Mouse (Mus musculus): ENCODE data around the gene Ywhag. TPM values are rescaled to one million over a fixed set of nuclear protein-coding genes. Genes with fewer than 3 reads are reported as not detected.

The Ywhag gene
- polyA plus RNA-seq, 1 experiment from 2014 or later: 431 TPM

- Histone ChIP-seq H3K27ac (ENCODE audit: low read depth, low read length) (peak overlapping the region; percentile 73), H3K4me2 (ENCODE audit: low read depth, low read length) (peak overlapping the region; percentile 50), H3K9ac (replicated peaks; ENCODE audit: low read depth, low read length) (peak overlapping the region; percentile 47), H3K27me3 (ENCODE audit: control insufficient read depth, insufficient read depth, low read length) (no peaks in the 10 kb centered on the region), H3K4me1 (ENCODE audit: control insufficient read depth, insufficient read depth, low read length) (peaks cover 2% of the 10 kb centered on the region; the same call in 1 of the 2 replicates), H3K9me3 (ENCODE audit: control insufficient read depth, low read length) (no peaks in the 10 kb centered on the region), H3K4me3 (ENCODE audit: low read depth, low read length) (peak overlapping the region; percentile 21), H3K36me3 (ENCODE audit: control insufficient read depth, insufficient read depth, low read length) (peaks cover 4% of the 10 kb centered on the region; the same call in 1 of the 2 replicates)
- ATAC-seq (ENCODE audit: low read depth): peak; percentile 96
- WGBS: under 1% methylated on average over 30 of the region's 30 CpGs
Measured at GRCm38 (mm10) chr5:135903551-135904151, 30.8 kb downstream of the Ywhag start.

DNA sequence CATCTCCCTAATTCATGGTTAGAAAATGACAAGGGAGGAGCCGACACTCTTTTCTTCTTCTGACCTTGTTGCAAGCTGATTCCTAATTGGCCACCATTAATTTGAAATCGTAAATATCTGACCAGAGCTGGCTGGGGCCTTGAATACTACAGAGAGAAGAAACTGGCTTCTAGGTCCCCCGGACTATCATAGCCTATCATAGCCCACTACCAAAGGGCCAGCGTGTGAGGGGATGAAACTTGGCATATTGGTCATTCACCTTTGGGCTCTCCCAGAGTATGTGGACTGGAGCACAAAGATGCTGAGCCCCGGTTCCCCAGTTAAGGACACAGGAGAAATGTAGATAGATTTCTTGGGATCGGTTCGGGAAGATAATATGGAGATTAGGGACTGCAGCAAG lies 31.4 kb downstream of the Ywhag start:
- Histone ChIP-seq H3K4me3 (ENCODE audit: low read depth, low read length) (peak overlapping the region; percentile 21), H3K27me3 (ENCODE audit: control insufficient read depth, insufficient read depth, low read length) (no peaks in the 10 kb centered on the region), H3K4me2 (ENCODE audit: low read depth, low read length) (peak overlapping the region; percentile 50), H3K27ac (ENCODE audit: low read depth, low read length) (peak overlapping the region; percentile 73), H3K4me1 (ENCODE audit: control insufficient read depth, insufficient read depth, low read length) (no peaks in the 10 kb centered on the region; the same call in 1 of the 2 replicates), H3K9me3 (ENCODE audit: control insufficient read depth, low read length) (no peaks in the 10 kb centered on the region), H3K9ac (replicated peaks; ENCODE audit: low read depth, low read length) (peak overlapping the region; percentile 47; the same call in 1 of the 2 replicates), H3K36me3 (ENCODE audit: control insufficient read depth, insufficient read depth, low read length) (peaks cover 4% of the 10 kb centered on the region; the same call in 1 of the 2 replicates)
- 19% methylated on average over 7 of the region's 7 CpGs for WGBS
- peak; percentile 18 for ATAC-seq (ENCODE audit: low read depth)

DNA sequence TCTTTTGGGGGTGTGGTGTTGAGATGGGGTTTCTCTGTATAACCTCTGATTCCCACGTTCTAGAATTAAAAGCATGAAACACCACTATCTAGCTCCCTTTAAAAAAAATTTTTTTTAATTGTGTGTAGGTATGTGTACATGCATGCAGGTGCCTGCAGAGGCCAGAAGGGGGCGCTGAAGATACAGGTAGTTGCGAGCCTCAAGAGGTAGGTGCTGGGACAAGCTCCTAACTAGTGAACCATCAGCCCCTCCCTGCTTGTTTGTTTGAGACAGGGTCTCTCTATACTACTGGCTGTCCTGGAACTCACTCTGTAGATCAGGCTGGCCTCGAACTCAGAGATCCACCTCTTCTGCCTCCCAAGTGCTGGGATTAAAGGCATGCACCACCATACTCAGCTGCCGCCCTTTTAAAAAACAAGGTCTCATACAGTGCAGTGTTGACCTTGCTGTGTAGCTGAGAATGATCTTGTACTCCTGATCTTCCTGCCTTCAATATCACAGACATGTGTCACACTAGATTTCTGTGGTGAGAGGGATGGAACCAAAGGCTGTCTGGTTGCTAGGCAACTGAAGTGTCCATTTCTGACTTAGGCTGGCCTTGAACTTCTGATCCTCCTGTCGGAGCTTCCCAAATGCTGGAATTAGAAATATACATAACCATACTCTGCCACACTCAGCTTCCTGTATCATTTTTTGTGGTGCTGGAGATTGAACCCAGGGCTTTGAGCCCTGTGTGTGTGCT lies 32.9 kb downstream of the Ywhag start:
- H3K4me3 ChIP-seq (ENCODE audit: low read depth, low read length): no peak overlapping the region
- no peak for ATAC-seq (ENCODE audit: low read depth)
- no peak overlapping the region for H3K9ac ChIP-seq (replicated peaks; ENCODE audit: low read depth, low read length)
- WGBS: 60% methylated on average over 6 of the region's 6 CpGs
- no peaks in the 10 kb centered on the region for H3K27me3 ChIP-seq (ENCODE audit: control insufficient read depth, insufficient read depth, low read length)
- H3K27ac ChIP-seq (ENCODE audit: low read depth, low read length): no peak overlapping the region
- H3K9me3 ChIP-seq (ENCODE audit: control insufficient read depth, low read length): no peaks in the 10 kb centered on the region
- H3K4me1 ChIP-seq (ENCODE audit: control insufficient read depth, insufficient read depth, low read length): no peaks in the 10 kb centered on the region; the same call in 1 of the 2 replicates
- no peaks in the 10 kb centered on the region for H3K36me3 ChIP-seq (ENCODE audit: control insufficient read depth, insufficient read depth, low read length)
- H3K4me2 ChIP-seq (ENCODE audit: low read depth, low read length): no peak overlapping the region

GRCm38 (mm10) chr5:135900701-135901100 lies 33.7 kb downstream of the Ywhag start:
- H3K9ac ChIP-seq (replicated peaks; ENCODE audit: low read depth, low read length): no peak overlapping the region
- no peaks in the 10 kb centered on the region; the same call in 1 of the 2 replicates for H3K4me1 ChIP-seq (ENCODE audit: control insufficient read depth, insufficient read depth, low read length)
- no peak for ATAC-seq (ENCODE audit: low read depth)
- H3K4me2 ChIP-seq (ENCODE audit: low read depth, low read length): no peak overlapping the region
- WGBS: 82% methylated on average over 3 of the region's 3 CpGs
- H3K27ac ChIP-seq (ENCODE audit: low read depth, low read length): no peak overlapping the region
- H3K36me3 ChIP-seq (ENCODE audit: control insufficient read depth, insufficient read depth, low read length): no peaks in the 10 kb centered on the region
- no peaks in the 10 kb centered on the region for H3K9me3 ChIP-seq (ENCODE audit: control insufficient read depth, low read length)
- no peak overlapping the region for H3K4me3 ChIP-seq (ENCODE audit: low read depth, low read length)
- no peaks in the 10 kb centered on the region for H3K27me3 ChIP-seq (ENCODE audit: control insufficient read depth, insufficient read depth, low read length)

- Histone ChIP-seq H3K4me2 (ENCODE audit: low read depth, low read length) (no peak overlapping the region), H3K4me1 (ENCODE audit: control insufficient read depth, insufficient read depth, low read length) (no peaks in the 10 kb centered on the region; the same call in 1 of the 2 replicates), H3K27ac (ENCODE audit: low read depth, low read length) (no peak overlapping the region), H3K36me3 (ENCODE audit: control insufficient read depth, insufficient read depth, low read length) (no peaks in the 10 kb centered on the region), H3K9ac (replicated peaks; ENCODE audit: low read depth, low read length) (no peak overlapping the region), H3K4me3 (ENCODE audit: low read depth, low read length) (no peak overlapping the region), H3K27me3 (ENCODE audit: control insufficient read depth, insufficient read depth, low read length) (no peaks in the 10 kb centered on the region), H3K9me3 (ENCODE audit: control insufficient read depth, low read length) (no peaks in the 10 kb centered on the region)
- no peak for ATAC-seq (ENCODE audit: low read depth)
- 54% methylated on average over 4 of the region's 4 CpGs for WGBS
Measured at GRCm38 (mm10) chr5:135899833-135900232, 34.6 kb downstream of the Ywhag start.

GRCm38 (mm10) chr5:135898995-135899394 lies 35.4 kb downstream of the Ywhag start:
- WGBS: 81% methylated on average over 4 of the region's 4 CpGs
- Histone ChIP-seq H3K9ac (replicated peaks; ENCODE audit: low read depth, low read length) (no peak overlapping the region), H3K36me3 (ENCODE audit: control insufficient read depth, insufficient read depth, low read length) (no peaks in the 10 kb centered on the region), H3K27ac (ENCODE audit: low read depth, low read length) (no peak overlapping the region), H3K9me3 (ENCODE audit: control insufficient read depth, low read length) (no peaks in the 10 kb centered on the region), H3K4me1 (ENCODE audit: control insufficient read depth, insufficient read depth, low read length) (no peaks in the 10 kb centered on the region; the same call in 1 of the 2 replicates), H3K27me3 (ENCODE audit: control insufficient read depth, insufficient read depth, low read length) (no peaks in the 10 kb centered on the region), H3K4me2 (ENCODE audit: low read depth, low read length) (no peak overlapping the region), H3K4me3 (ENCODE audit: low read depth, low read length) (no peak overlapping the region)
- no peak for ATAC-seq (ENCODE audit: low read depth)

GRCm38 (mm10) chr5:135898028-135898427 lies 36.4 kb downstream of the Ywhag start:
- Histone ChIP-seq H3K4me1 (ENCODE audit: control insufficient read depth, insufficient read depth, low read length) (no peaks in the 10 kb centered on the region), H3K36me3 (ENCODE audit: control insufficient read depth, insufficient read depth, low read length) (no peaks in the 10 kb centered on the region), H3K27me3 (ENCODE audit: control insufficient read depth, insufficient read depth, low read length) (no peaks in the 10 kb centered on the region), H3K4me3 (ENCODE audit: low read depth, low read length) (no peak overlapping the region), H3K9ac (replicated peaks; ENCODE audit: low read depth, low read length) (no peak overlapping the region), H3K9me3 (ENCODE audit: control insufficient read depth, low read length) (no peaks in the 10 kb centered on the region), H3K27ac (ENCODE audit: low read depth, low read length) (no peak overlapping the region), H3K4me2 (ENCODE audit: low read depth, low read length) (no peak overlapping the region)
- WGBS: 23% methylated on average over 3 of the region's 3 CpGs
- no peak for ATAC-seq (ENCODE audit: low read depth)

GRCm38 (mm10) chr5:135894958-135895357 lies 39.5 kb downstream of the Ywhag start:
- H3K4me3 ChIP-seq (ENCODE audit: low read depth, low read length): no peak overlapping the region
- ATAC-seq (ENCODE audit: low read depth): no peak
- H3K36me3 ChIP-seq (ENCODE audit: control insufficient read depth, insufficient read depth, low read length): no peaks in the 10 kb centered on the region
- H3K9ac ChIP-seq (replicated peaks; ENCODE audit: low read depth, low read length): no peak overlapping the region
- H3K27me3 ChIP-seq (ENCODE audit: control insufficient read depth, insufficient read depth, low read length): no peaks in the 10 kb centered on the region
- no peaks in the 10 kb centered on the region for H3K9me3 ChIP-seq (ENCODE audit: control insufficient read depth, low read length)
- no peaks in the 10 kb centered on the region for H3K4me1 ChIP-seq (ENCODE audit: control insufficient read depth, insufficient read depth, low read length)
- 87% methylated on average over 6 of the region's 6 CpGs for WGBS
- no peak overlapping the region for H3K27ac ChIP-seq (ENCODE audit: low read depth, low read length)
- no peak overlapping the region for H3K4me2 ChIP-seq (ENCODE audit: low read depth, low read length)

Data from neural tube, embryonic 14.5 days (tissue).